Mouse (Mus musculus) liver, embryonic 18 days (tissue): ENCODE data around the gene Zfp85. TPM values are rescaled to one million over a fixed set of nuclear protein-coding genes. Genes with fewer than 3 reads are reported as not detected.

ENCODE experiments used
- polyA plus RNA-seq: library from polyadenylated mRNA; depleted of rRNA; stranded (reverse); fragments of >200 nt; gene quantifications from 2 replicates; pipeline ENCODE4 v1.2.3, GENCODE M21; 2012; rRNA removed

Zfp85 gene
- 0.68 and 0.71 TPM in 2 replicates for polyA plus RNA-seq

DNA sequence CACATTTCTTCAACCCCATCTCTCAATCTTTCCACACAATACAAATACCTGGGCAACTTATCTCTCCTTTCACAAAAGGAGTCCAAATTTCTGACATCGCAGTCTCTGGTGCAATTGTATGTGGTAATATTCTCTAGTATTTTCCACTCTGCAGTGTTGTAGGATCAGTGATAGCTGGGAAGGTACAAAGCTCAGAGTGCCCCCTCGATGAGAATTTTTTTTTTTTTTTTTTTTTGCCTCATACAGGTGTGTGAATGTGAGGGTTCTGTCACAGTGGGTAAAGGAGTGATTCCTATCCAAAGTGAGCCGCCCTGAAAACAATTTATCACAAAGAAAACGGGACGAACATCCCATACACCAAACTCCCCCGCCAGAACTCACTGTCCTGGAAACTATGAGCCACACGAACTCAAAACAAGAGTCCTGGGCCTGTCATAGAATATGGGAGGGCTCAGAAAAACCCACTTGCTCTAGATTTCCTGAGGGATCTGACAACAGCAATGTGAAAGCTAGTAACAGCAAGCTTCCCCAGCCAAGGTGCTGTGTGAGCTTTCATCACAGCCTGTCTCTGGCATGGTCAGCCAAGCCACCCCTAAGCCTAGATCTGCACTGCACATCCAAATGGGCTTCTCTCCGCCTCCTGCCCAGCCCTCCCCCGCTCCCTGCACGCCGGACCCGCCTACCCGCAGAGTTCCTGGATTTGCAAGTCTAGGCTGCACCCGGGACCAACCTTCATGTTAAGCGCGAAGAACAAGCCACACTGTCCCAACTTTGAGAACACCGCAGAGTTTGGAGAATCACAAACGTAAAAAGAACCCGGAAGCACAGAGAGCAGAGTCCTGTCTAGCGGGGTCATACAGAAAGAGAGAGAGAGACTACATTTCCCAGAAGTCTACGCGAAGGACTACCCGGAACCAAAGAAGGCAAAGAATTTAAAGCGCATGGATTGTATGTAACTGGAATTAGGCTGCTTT is at the start of gene Zfp85:
Gene Zfp85, minus strand, starts transcription at position 896 of the 974 bp plus-strand sequence.

DNA sequence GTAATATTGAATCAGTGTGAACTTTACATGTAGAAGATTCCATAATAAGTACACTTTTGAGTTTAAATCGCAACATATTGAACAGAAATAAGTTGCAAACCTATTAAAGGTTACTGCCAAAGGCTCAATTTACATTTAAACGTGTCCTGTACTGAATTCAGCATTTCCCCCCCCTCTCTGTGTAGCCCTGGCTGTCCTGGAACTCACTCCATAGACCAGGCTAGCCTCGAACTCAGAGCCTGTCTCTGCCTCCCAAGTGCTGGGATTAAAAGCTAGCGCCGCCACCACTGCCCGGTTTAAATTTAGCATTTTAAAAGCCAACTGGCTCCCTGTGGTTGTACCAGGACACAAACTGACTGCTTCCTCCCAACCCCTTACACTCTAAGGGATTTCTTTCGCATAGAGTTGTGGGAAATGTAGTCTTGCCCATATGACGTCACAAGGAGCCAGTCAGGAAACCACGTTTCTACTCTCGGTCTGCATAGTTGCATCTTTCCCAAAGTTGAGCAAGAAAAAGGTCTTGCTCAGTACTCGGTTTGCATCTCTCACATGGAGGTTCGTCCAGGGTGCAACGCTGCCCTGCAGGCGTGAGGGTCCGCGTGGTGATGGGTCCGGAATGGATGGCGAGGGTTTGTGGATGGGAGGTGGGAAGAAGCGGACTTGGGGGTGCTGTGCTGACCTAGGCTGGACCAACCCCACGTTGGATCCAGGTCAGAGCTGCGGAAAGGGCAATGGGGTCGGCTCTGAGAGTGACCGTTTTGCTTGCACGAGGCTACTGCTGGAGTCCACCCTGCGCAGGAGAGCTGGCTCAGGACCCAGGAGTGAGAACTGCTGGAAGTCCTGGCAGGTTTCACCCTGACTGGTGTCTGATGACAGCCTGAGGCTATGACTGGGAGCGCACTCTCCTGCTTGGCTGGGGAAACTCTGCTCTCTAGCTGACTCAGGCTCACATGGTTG is 24.5 kb upstream of the Zfp85 start, which contains the start of gene Zfp493:
Gene Zfp493, plus strand, starts transcription at position 429 of the 957 bp plus-strand sequence.

DNA sequence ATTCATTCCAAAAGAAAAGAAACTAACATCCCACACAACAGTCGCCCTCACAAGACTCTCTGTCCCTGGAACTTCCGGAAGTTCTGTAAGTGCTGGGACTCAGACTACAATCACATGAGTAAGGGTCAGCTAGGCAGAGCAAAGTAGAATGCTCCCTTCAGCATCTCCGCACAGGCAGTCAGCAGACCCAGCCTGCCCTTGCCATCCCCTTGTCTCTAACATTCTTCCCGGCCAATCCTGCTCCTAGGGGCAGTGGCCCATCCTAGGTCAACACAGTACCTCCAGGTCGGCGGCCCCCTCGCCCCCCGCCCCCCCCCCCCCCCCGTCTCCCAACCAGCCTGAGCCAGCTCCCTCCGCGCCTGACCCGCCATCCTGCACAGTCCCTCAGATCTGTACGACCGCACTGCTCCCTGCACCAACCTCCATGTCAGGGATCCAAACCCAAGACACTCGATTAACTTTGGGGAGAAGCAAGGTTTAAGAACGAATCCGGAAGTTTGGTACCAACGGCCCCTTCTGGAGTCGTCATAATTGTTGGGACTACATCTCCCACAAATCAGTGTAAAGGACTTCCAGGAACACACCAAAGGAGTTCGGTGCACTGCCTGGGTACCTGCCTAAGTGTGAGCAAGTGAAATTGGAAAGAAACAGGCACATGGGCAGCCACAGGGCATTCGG is 26.2 kb downstream of the Zfp85 start, which contains the start of gene Zfp65:
Gene Zfp65, minus strand, starts transcription at position 533 of the 678 bp plus-strand sequence.

Other genes with a start within 250 kb of the Zfp85 start
- gene Gm26965, start 229.1 kb downstream of the Zfp85 start, polyA plus RNA-seq: not detected in 2 replicates
- 7.7 and 8.6 TPM in 2 replicates for gene Zfp87, start 229.1 kb downstream of the Zfp85 start, polyA plus RNA-seq
- 1.7 and 1.9 TPM in 2 replicates for gene Zfp748, start 201.4 kb downstream of the Zfp85 start, polyA plus RNA-seq
- gene Zfp729b, start 145.5 kb downstream of the Zfp85 start, polyA plus RNA-seq: 0.84 TPM in 2 replicates
- not detected in 2 replicates for gene Gm49345, start 117.5 kb downstream of the Zfp85 start, polyA plus RNA-seq
- gene Zfp729a, start 117.4 kb downstream of the Zfp85 start, polyA plus RNA-seq: 0.81 and 0.91 TPM in 2 replicates
- 2.1 and 2.3 TPM in 2 replicates for gene Zfp738, start 68.2 kb downstream of the Zfp85 start, polyA plus RNA-seq
- 1.2 and 1.4 TPM in 2 replicates for gene Zfp65, start 26.1 kb downstream of the Zfp85 start, polyA plus RNA-seq
- 0.37 and 0.38 TPM in 2 replicates for gene Zfp493, start 24.5 kb upstream of the Zfp85 start, polyA plus RNA-seq
- 0.48 and 0.59 TPM in 2 replicates for gene Zfp273, start 58.5 kb upstream of the Zfp85 start, polyA plus RNA-seq
- 0.38 and 0.40 TPM in 2 replicates for gene Gm10037, start 75.9 kb upstream of the Zfp85 start, polyA plus RNA-seq
- not detected in 2 replicates for gene BC048507, start 108.1 kb upstream of the Zfp85 start, polyA plus RNA-seq